Mouse (Mus musculus) heart, adult 2 months (tissue): ENCODE measurements at regions not wholly inside any gene's neighbourhood (a gene's known extent, or its start where the extent isn't known, plus 50 kb on each side); places are given as distances from the start of the nearest gene placed in this dataset.

Experiments
- DNase-seq, 2 experiments: peaks; one replicate each; pipeline ENCODE4 v3.0.0; 2021
- H3K27ac ChIP-seq: fragments of 200-600 bp; 2 replicates; pipeline ENCODE4 v1.8.1; 2022
- H3K27me3 ChIP-seq: fragments of 200-500 bp; 2 replicates; pipeline ENCODE4 v1.6.1; 2012; ENCODE audit warnings: mild to moderate bottlenecking, low read length, inconsistent platforms, mixed read lengths; ENCODE audit not compliant: control insufficient read depth, insufficient read depth
- H3K36me3 ChIP-seq: fragments of 200-500 bp; 2 replicates; pipeline ENCODE4 v1.6.1; 2012; ENCODE audit warnings: low read length, inconsistent platforms; ENCODE audit not compliant: control insufficient read depth, insufficient read depth
- H3K4me1 ChIP-seq: fragments of 200-500 bp; 2 replicates; pipeline ENCODE4 v1.6.1; 2011; ENCODE audit warnings: low read length; ENCODE audit not compliant: control insufficient read depth, insufficient read depth
- H3K4me3 ChIP-seq: fragments of 200-600 bp; 2 replicates; pipeline ENCODE4 v1.8.1; 2022
- H3K79me2 ChIP-seq: fragments of 200-500 bp; replicated peaks from 2 replicates; pipeline ENCODE4 v1.6.1; 2012; ENCODE audit warnings: mild to moderate bottlenecking, inconsistent platforms, low read length, moderate library complexity, mixed read lengths; ENCODE audit not compliant: control insufficient read depth, insufficient read depth
- H3K9ac ChIP-seq: fragments of 200-500 bp; 2 replicates; pipeline ENCODE4 v1.6.1; 2012; ENCODE audit warnings: low read depth, mild to moderate bottlenecking, control low read depth, inconsistent platforms, low read length, mixed read lengths
- CTCF ChIP-seq: fragments of 200-600 bp; IDR thresholded peaks from 2 replicates; pipeline ENCODE4 v1.8.1; 2022; ENCODE audit warnings: antibody characterized with exemption, mild to moderate bottlenecking, moderate library complexity
- EP300 ChIP-seq: fragments of 200-500 bp; IDR thresholded peaks from 2 replicates; pipeline ENCODE4 v1.6.1; 2011; ENCODE audit warnings: low read depth, low read length, control low read depth; ENCODE audit not compliant: insufficient read depth
- POLR2A ChIP-seq: fragments of 200-500 bp; IDR thresholded peaks from 2 replicates; pipeline ENCODE4 v1.6.1; 2011; ENCODE audit warnings: mild to moderate bottlenecking, low read depth, low read length, control low read depth; ENCODE audit not compliant: insufficient read depth
- WGBS: fragments of 180-500 bp; shearing (Covaris S2); methylation state at CpG from one replicate; pipeline ENCODE4 v1.1.7; 2018; 5-methylcytosine and 5-hydroxymethylcytosine counted together
- intact Hi-C: fragments of 180-260 bp; cut with DNase I; formaldehyde crosslinking; loops from one replicate; pipeline ENCODE4 v1.15.1; 2025

GRCm38 (mm10) chr16:49278478-49278877 is 221.2 kb downstream of the Myh15 start:
- Histone ChIP-seq H3K79me2 (no peaks in the 10 kb centered on the region), H3K36me3 (no peaks in the 10 kb centered on the region), H3K4me3 (no peak overlapping the region), H3K27me3 (no peaks in the 10 kb centered on the region), H3K4me1 (no peaks in the 10 kb centered on the region), H3K27ac (no peak overlapping the region), H3K9ac (no peak overlapping the region)
- 4% methylated on average over 2 of the region's 2 CpGs for WGBS
- intact Hi-C loops: loop anchor here (1.0 kb wide), 1 partner anchor 44 kb away; no protein-coding TSS in a partner anchor
- peak; percentile 14 to 20 for DNase-seq
- TF ChIP-seq EP300 (no peak), CTCF (peak; percentile 84)

GRCm38 (mm10) chr16:49288096-49288714 is 230.9 kb downstream of the Myh15 start:
- no peaks in the 10 kb centered on the region for H3K79me2 ChIP-seq
- DNase-seq: no peak
- peaks cover 1% of the 10 kb centered on the region for H3K4me1 ChIP-seq
- no peaks in the 10 kb centered on the region for H3K27me3 ChIP-seq
- no peak overlapping the region for H3K27ac ChIP-seq
- H3K36me3 ChIP-seq: no peaks in the 10 kb centered on the region; the same call in none of the 2 replicates
- WGBS: 47% methylated on average over 4 of the region's 4 CpGs
- H3K9ac ChIP-seq: no peak overlapping the region
- intact Hi-C loops: no loop called here
- H3K4me3 ChIP-seq: no peak overlapping the region
- TF ChIP-seq POLR2A (no peak), EP300 (no peak)

- intact Hi-C loops: no loop called here
- DNase-seq: peak; percentile 20 to 54
- H3K36me3 ChIP-seq: no peaks in the 10 kb centered on the region; the same call in none of the 2 replicates
- peaks cover 1% of the 10 kb centered on the region for H3K4me1 ChIP-seq
- WGBS: 69% methylated on average over 10 of the region's 10 CpGs
- H3K27me3 ChIP-seq: no peaks in the 10 kb centered on the region
- no peak overlapping the region for H3K9ac ChIP-seq
- no peak overlapping the region for H3K4me3 ChIP-seq
- no peak overlapping the region for H3K27ac ChIP-seq
- no peak for TF ChIP-seq EP300
- no peak for TF ChIP-seq CTCF
- TF ChIP-seq POLR2A: no peak
- H3K79me2 ChIP-seq: no peaks in the 10 kb centered on the region
Measured at GRCm38 (mm10) chr16:49289200-49290079, 232.2 kb downstream of the Myh15 start.

- TF ChIP-seq CTCF: no peak
- no peak for TF ChIP-seq POLR2A
- no peak for TF ChIP-seq EP300
- Histone ChIP-seq H3K27me3 (no peaks in the 10 kb centered on the region), H3K27ac (no peak overlapping the region), H3K4me3 (no peak overlapping the region), H3K4me1 (no peaks in the 10 kb centered on the region), H3K9ac (no peak overlapping the region), H3K79me2 (no peaks in the 10 kb centered on the region), H3K36me3 (no peaks in the 10 kb centered on the region)
- WGBS: 83% methylated on average over 6 of the region's 6 CpGs
- DNase-seq: no peak
- intact Hi-C loops: no loop called here
Measured at GRCm38 (mm10) chr16:49303612-49304307, 246.5 kb downstream of the Myh15 start.

GRCm38 (mm10) chr16:49304354-49304753 is 247.1 kb downstream of the Myh15 start:
- TF ChIP-seq CTCF: no peak
- no peak for TF ChIP-seq POLR2A
- no peak for TF ChIP-seq EP300
- WGBS: 75% methylated on average over 2 of the region's 2 CpGs
- intact Hi-C loops: no loop called here
- H3K79me2 ChIP-seq: no peaks in the 10 kb centered on the region
- no peak overlapping the region for H3K4me3 ChIP-seq
- H3K27me3 ChIP-seq: no peaks in the 10 kb centered on the region
- no peak overlapping the region for H3K9ac ChIP-seq
- H3K36me3 ChIP-seq: no peaks in the 10 kb centered on the region
- H3K4me1 ChIP-seq: no peaks in the 10 kb centered on the region
- DNase-seq: no peak
- no peak overlapping the region for H3K27ac ChIP-seq
